Mouse (Mus musculus) naive thymus-derived CD4-positive, alpha-beta T cell, adult 2 months (primary cell): Measurements from ENCODE around the gene Rps6kc1.
"Not testable (repeated sequence)": the region's sequence is repeated elsewhere in the genome, so short reads cannot be mapped to it uniquely, and the experiment has no call there.

Experiments
- DNase-seq: peaks from one replicate; pipeline ENCODE4 v3.0.0-alpha.2; 2011; ENCODE audit warnings: low read depth

Rps6kc1 gene

DNA sequence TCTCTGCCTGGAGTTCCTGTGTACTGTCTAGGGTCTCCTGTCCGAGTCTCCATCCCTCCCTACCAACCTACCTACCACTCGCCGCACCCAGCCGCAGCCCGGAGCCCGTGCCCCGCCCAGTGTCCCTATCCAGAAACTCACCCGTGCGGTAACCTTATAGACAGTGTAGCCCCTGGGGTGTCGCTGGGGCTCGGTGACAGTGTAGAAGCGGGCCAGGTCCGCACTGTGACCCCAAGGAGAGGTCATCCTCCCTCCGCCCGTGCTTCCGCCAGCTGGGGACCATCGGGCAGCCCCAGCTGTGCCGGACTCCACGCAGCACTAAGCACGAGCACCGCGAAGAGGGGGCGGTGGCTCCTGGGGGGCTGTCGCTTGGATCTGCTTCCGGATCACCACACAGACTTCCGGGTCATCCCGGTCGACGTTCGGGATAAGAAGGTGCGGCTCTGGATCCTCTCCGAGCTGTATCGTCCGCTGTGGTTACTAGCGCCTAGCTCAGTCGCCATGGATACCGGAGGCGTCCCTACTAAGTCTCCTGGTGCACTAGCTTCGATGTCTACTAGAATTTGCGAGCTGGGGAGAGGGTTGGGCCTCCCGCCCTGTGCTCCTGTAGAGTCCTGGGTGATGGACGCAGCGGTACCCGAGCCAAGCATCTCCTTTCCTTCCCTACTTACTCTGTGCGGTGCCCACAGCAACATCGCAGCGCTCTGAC, at the start of gene Rps6kc1:
Rps6kc1 (minus strand) TSS at position 356 of the 709 bp plus-strand sequence.
- peak; percentile 67 for DNase-seq

DNA sequence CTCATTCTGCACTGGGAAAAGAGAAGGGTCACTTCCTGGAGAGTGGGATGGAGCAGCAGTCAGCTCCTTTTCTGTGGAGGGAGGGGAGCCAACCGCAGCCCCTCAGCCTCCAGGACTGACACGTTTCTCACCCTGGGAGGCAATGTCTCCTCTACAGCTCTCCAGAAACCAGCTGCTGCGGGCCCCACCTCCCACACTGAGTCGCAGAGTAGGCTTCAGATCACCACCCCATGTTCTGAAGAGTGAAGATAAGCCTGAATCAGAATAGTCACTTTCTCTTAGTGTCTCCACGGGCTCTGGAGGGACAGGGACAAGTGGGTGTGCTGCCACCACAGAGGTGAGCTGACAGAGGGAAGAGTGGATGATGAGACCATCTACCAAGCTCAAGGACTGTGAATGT, 47.3 kb upstream of the Rps6kc1 start:
- DNase-seq, result no peak

DNA sequence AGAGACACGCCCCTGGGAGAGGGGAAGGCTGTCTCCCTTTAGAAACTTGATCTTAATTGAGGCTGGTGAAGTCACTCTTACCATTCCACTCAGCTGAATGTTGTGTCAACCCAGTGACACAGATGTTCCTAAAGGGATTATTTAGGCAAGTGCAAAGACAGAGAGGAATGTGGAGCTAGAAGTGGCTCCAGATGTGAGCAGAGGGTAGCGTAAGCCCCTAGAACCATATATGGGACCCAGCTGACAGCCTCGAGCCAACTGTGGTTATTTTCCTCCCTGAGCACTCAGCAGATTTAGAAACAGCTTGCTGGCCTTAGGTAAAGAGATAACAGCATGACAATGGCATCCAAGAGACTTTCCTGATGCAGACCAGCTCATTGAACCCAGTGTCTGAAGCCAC, 41.4 kb upstream of the Rps6kc1 start:
- DNase-seq, result no peak

DNA sequence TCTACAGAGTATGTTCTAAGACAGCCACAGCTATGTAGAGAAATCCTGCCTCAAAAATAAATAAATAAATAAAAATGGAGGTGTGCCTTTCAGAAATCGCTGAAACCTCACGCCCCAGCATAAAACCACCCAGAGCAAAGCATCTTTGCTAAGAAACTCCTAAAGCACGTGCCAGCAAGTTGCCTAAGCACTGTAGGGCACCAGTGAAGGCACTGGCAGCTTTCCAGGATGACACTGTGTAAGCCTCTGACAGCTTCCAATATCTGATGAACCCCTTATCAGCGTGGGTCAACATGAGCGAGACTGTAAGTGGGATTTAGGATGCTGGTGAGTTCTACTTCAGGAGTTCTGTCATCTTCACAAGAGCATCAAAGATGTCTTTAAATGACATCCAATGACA, 39.4 kb upstream of the Rps6kc1 start:
- no peak for DNase-seq

DNA sequence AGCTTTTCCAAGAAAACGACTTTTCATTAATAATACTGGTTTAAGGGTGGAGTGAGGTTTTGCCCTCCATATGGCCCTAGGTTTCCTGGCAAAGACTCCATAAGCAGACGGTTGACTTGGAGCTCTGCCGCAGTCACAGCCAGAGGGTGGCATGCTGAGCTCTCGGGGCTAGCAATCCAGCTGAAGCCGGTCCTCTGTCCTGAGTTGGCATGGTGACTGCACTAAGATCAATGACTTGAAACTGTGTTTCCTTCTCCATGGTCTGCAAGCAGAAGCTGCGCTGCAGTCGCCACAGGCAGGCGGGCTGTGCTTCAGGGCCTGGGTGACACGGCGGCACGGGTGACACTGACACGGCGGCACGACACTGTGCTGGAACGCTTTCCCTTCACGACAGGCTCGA, 37.3 kb upstream of the Rps6kc1 start:
- no peak for DNase-seq

DNA sequence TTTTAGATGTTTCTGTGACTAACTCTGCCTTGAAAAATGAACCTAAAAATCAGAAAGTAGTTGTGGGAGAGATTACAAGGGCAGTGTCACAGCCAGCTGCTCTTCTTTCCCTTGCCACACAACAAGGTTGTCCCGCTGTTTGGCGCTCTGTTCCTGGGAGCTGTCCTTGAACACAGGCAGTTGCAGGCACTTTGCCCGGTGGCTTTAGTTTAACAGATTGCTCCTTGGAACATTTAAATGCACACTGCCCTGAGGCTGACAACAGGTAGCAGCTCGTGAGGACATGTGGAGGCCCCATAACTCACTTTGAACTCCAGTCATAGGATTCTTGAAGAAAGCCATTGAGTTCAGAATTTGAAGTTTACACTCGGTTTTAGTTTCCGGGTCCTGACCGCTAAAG, 36.9 kb upstream of the Rps6kc1 start:
- no peak for DNase-seq

DNA sequence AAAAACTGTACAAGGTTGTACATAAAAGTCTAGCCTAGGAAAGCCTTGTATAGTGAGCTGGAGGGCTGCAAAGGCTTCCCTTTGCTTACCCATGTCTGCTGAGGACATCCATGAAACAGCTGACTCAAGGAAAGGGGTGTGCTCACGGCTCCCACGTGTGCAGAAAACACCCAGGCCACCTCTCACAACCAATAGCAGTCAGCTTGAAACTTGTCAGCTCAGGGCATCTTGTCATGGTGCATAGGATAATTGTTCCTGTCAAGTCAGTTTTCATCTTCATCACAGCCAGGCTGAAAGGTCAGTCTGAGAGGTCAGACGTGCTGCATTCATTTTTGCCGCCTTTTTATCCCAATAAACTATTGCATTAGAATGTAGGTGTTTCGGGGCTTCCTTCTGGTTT, 36.4 kb upstream of the Rps6kc1 start:
- DNase-seq, result no peak

DNA sequence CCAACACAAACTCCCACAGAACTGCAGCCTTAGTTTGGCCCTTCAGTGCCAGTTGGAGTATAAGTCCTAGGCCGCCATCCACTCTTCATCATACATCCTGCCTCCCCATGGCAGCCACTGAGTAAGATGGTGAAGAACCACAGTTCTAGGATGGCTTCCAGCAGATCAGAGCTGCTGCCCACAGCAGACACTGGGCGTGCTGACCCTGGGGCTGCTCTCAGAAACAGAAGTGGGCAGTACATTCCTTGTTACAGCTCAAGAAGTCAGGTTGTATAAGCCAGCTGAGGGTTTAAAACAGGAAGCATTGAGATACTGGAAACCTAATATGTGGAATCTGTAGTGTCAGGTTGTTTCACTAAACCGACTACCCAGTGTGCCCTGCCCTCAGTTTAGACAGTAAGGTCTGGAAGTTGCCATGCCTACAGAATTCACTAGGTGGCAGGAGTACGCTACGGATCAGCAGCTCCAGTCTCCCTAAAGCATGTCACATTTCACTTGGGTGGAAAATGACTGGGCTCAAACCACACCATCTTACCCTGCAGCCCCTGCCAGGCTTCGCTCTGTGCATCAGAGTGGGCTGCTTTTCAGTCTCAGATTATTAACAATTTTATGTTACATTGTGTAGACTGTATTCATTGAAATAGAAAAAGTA, 32.7 kb upstream of the Rps6kc1 start:
- DNase-seq, result peak; percentile 72

DNA sequence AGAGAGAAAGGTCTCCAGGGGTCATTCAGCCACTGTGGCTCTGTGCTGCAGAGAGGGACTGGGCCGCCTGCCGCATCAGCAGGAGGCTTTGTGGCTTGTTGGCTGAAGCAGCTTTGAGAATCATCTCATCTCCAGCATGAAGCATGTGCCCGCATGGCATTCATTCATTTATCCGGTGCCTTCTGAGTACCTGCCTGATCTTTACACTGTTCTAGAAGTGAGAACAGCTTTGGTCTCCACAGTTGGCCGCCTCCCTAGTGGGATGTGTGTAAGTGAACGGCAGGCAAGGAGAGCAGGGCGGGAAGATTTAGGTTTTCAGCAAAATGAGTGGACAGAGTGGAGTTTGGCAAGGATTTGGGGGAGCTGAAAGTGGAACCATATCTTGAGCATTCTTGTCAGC, 28.2 kb upstream of the Rps6kc1 start:
- DNase-seq, result no peak

DNA sequence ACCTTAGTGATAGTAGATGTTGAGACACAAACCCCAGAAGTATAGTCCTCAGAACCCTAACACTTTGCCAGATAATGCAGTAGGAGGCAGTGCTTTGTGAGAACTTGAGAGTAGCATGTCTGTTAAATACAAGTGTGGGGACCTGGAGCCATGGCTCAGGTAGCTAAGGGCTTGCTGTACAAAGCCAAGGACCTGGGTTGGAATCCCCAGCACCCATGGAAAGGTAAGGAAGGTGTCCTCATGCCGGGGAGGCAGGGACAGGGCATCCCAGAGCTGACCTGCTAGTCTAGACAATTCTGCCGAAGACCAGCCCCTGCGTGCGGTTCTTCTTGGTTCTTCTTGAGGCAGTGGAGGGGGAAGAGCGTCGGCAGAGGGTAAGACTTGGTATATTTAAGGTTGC, 18.6 kb upstream of the Rps6kc1 start:
- DNase-seq, result no peak

DNA sequence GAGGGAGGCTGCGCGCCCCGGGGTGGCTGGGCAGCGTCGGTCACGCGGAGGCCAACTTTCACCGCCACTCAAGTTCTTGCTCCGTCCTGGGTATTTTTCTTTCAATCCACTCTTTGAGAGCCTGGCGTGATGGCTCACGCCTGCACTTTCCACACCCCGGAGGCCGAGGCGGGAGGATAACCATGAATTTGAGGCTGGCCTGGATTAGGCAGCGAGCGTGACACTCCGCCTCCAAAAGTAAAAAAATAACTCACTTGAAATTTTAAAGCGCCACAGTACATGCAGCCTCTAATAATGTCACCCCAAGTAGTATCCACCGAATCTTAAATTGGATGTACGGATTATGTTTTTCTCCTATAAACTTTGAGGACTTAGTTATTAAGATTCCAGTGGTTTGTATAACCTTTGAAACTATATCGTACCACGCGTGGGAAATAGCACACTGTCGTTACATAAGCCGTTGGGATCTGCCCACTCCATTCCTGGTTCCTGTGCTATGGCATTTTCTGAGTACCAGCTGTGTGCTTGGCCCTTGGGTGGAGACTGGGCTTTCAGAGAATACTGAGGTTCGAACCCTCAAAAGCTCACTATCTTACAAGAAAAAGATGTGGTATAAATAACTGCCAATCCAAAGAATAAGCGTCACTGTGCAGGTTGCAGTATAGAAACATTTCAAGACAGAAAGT, 17.6 kb upstream of the Rps6kc1 start:
- peak; percentile 70 for DNase-seq

DNA sequence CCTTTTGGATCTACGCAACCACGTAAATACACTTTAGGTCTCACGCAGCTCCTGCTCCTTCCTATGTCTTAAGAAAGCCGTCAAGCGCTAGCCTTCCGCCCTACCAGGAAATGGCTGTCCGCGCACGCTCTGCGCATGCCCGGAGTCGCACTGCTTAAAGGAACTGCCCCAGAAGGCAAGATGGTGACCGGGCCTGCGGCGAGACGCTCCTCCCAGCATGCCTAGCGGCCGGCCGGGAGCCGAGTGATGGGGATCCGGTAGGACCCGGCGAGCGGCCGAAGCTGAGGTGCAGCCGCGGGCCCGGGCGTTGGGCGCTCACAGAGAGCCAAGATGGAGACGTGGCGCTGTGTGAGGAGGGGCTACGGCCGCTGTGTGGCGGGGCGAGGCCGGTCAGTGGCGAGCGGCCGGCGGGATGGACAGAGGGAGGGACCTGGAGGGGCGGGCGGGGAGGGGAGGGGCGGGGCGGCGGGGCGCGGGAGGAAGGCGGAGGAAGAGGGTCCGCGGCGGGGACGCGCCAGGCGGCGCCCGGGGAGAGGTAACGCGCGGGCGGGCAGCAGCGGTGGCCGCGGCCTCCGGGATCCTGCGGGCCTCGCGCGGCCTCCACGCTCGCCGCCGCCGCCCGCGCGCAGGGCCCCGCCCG, 16.9 kb upstream of the Rps6kc1 start:
- DNase-seq, result peak; percentile 99

DNA sequence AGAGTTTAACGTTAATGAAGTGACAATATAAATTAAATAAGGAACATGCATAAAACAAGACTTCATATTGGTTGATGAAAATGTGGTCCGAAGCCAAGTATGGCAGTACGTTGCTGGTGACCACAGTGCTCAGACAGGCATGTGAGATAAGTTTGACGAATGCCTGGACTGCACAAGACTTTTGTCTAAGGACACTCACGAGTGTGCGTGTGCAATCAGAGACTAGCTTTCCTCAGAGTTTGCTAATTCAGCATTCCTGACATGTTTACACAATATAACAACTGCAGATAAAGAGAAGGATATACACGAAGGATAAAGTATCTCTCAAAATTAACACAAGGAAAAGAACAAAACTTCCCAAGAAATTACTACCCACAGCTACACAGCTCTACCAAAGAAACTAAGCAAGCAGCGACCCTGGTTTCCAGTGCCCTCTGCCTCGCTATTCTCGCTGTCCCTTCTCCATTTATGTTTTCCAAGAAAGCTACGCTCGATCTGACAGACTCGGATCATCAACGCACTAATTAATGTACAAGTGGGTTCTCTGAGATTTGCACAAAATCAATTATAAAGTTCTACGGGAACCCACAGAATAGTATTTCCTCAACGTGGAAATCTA, 16.3 kb upstream of the Rps6kc1 start:
- DNase-seq, result no peak

DNA sequence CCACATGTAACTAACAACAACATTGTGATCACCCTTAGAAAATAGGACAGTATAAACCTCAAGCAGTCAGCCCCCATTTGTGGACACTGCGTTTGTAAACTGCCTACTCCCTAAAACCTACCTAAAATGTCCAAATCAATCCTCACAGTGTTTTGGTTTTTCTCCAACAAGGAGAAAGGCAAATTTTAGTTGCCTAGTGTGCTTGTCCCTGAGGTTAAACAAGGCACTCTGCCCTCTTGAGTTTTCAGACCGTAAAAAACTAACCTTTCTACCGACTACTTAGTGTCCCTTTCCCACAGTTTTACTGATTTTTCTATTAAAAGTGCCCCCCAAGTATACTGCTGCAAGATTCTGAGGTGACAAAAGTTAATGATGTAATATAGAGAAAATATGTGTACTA, 15.7 kb upstream of the Rps6kc1 start:
- DNase-seq, result no peak

DNA sequence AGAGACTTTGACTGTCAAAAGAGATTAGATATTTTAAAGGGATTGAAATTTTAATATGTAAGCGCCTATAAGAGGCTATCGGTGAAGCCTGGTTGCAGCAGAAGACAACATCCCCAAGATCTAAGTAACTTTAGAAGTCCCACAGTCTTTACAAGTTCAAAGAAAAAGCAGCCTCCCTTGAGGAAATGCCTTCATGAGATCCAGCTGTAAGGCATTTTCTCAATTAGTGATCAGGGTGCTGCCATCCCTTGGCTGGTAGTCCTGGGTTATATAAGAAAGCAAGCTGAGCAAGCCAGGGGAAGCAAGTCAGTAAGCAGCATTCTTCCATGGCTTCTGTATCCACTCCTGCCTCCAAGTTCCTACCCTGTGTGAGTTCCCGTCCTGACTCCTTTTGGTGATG, 13.2 kb upstream of the Rps6kc1 start, which contains the start of gene Angel2:
Angel2 (plus strand) TSS at position 301 of the 400 bp plus-strand sequence.
- not testable (repeated sequence) for DNase-seq

DNA sequence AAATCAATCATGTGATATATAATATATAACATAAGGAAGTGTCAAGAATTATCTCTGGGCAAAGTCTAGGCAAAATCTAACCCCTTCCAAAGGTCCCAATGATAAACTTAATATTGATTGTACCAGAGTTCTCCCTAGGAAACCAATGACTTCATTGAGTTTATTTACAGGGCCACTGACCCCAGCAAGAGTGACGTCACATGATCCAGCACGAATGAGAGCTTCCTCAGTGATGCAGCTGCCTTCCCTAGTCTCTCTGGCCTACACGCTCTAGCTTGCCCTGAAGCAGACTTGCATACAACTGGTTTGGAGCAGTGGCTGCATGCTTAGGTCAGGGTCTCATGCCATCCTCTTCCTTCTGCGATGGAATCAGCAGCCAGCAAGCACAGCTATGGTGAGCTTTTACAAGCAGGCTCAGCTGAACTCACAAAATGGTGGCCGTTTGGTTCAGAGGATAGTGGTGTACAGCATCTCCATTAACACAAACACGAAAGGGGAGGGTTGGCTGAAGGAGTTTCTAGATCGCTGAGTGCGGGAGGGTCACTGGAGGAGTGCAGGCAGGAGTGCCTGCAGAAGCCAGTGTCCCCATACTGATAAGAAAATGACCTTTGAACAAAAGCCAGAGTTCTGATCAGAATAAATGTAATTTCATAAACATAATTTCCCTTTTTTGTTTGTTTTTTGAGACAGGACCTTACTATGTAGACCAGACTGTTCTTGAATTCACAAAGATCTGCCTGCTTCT, 8.3 kb upstream of the Rps6kc1 start:
- DNase-seq, result no peak

DNA sequence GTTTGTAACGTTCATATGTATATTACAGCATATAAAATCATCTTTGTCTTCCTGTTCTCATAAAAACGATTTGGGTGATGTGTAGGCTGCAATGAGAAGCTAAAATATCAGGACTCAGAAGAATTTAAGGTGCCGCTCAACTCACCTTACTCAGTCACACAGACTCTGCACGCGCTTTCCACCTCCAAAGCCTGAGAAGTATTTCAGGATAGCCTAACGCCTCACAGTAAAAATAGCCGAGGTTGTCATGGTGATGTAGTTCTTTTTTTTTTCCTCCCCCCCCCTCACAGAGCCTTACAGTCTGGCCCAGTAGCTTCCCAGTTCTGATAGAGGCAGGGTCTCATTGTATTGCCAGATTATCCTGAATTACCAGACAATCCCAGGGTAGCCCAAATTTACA, 7.4 kb upstream of the Rps6kc1 start:
- no peak for DNase-seq

DNA sequence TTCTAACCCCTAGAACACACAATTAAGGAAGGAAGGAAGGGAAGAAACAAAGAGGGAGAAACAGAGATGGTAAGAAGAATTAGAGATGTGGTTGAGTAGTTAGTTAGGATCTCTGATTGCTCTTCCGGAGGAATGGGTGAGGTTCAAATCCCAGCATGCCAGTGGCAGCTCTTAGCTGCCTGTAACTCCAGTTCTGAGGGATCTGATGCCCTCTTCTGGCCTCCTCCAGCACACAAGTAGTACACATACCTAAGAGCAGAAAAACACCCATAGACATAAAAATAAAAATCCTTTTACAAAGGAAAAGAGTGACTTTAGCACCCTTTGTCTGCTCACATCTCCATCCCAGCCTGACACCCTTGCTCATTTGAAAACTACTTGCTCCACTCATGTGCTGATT, 1.1 kb upstream of the Rps6kc1 start:
- no peak for DNase-seq

DNA sequence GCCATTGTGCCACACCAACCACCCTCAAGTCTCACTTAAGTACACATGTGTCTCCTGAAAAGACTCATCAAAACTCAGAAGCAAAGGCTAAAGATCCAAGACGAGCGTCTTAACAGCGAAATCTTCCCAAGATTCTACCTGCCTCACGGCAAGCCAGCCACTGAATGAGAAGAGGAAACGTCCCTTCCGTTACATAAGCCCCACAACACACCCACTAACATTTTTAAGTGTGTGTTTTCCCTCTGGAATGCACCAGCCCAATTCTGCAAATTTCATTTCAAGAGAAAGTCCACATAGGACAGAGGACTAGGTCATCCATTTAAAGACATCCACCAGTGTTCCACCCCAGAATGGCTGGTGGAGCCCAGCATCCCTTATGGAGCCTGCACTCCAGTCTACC, 734 bp downstream of the Rps6kc1 start:
- no peak for DNase-seq

DNA sequence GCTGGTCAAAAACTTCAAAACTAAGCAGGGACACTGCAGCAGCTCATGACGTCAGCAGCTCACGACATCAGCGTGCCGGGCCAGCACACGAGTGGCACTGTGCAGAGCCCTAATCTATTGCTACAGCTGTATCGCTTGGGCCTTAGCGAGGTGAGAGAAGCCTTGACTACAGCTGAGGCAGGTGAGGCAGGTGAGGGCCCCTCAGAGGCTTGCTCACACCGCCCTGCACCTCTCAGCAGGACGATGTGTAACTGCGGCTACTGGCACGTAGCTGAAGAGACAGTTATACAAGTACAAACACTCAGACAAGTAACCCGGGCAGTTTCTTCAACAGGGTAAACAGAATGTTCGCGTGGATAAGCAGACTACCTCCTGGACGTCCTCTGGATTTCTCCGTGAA, 6.9 kb downstream of the Rps6kc1 start:
- no peak for DNase-seq

DNA sequence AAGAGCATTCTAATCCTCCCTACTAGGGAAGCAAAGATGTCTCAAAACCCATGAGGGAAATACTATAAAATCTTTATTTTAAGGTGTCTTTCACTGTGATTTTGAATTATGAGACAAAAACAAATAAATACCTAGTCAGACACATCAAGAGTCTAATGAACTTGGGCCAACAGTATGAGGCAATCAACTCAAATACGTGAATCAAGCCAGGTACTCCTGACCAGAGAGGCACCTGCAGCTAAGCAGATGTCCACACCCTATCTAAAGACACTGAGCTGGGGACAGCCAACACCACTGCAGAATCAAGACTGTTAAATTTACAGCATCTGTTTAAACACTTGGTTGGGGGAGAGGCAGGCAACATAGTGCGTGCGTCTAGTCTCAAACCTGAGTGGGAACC, 7.4 kb downstream of the Rps6kc1 start:
- DNase-seq, result no peak

DNA sequence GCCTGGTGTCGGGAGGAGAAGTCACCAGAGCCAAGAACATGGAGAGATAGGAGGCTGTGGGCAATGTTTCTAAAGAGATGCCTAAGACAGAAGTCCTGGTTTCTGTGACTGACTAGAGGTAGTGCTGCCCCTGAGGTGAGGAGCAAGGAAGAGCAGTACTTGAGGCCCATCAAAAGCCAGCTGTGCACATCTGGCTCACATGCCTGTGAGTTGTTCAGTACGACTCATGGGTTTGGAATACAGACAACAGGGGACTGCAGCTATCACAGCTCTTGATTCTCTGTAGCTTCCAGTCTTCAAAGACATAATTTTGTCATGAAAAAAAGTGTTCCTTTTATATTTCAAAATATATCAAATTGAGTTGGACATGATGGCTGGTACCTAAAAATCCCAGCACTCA, 10.5 kb downstream of the Rps6kc1 start:
- no peak for DNase-seq
